Mouse (Mus musculus): Measurements from ENCODE around the gene Pdlim1. TPM values are rescaled to one million over a fixed set of nuclear protein-coding genes. Genes with fewer than 3 reads are reported as not detected.
A peak's percentile ranks its signal among the peaks of the same experiment; 100 is the strongest.
"Not testable (repeated sequence)": the region's sequence is repeated elsewhere in the genome, so short reads cannot be mapped to it uniquely, and the experiment has no call there.

Pdlim1 gene
- total and polyA plus RNA-seq, 2 experiments from 2014 or later = 2.8 to 6.6 TPM

DNA sequence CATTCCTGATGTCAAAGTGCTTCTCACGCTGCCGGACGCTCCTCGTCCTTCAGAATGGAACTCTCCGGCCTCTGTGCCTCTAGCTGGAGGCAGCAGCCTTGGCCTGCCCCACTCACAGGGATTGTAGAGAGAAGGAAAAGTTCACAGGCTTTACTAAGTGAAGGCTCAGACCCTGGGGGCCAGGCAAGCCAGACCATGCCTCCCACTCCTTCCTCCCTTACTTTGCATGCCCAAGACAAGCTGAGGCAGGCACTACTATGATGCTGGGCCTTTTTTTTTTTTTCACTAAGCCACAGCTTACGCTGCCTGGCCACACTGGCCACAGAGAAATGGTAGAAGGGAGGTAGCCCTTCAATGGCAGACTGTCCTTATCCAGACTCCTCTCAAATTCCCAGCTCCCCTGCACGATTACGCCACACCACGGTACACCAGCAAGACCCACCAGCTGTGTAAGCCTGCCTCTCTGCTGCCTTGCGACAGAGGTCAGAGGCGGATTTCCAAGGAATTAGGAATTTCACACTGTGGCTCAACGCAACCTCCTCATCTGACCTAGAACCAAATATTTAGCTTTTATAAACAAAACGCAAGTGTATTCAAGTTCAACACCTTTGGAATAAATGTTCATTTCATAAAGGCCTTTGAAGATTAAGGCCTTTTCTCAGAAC lies 40.4 kb downstream of the Pdlim1 start:
- Histone ChIP-seq H3K4me1 (ENCODE audit: insufficient read depth) (no peaks in the 10 kb centered on the region), H3K27me3 (ENCODE audit: insufficient read depth, low read length) (no peaks in the 10 kb centered on the region), H3K4me2 (ENCODE audit: low read depth) (no peak overlapping the region), H3K9me3 (ENCODE audit: low read length) (no peaks in the 10 kb centered on the region), H3K9ac (no peak overlapping the region), H3K27ac (ENCODE audit: low read depth, low read length) (no peak overlapping the region), H3K4me3 (ENCODE audit: low read depth, low read length) (no peak overlapping the region), H3K36me3 (ENCODE audit: insufficient read depth) (no peaks in the 10 kb centered on the region)
- WGBS = 85% methylated on average over 13 of the region's 13 CpGs
- DNase-seq = no peak
- ATAC-seq = no peak
- TF ChIP-seq CTCF (IDR thresholded peaks at IDR 0.05; ENCODE audit: low read depth) = no peak

DNA sequence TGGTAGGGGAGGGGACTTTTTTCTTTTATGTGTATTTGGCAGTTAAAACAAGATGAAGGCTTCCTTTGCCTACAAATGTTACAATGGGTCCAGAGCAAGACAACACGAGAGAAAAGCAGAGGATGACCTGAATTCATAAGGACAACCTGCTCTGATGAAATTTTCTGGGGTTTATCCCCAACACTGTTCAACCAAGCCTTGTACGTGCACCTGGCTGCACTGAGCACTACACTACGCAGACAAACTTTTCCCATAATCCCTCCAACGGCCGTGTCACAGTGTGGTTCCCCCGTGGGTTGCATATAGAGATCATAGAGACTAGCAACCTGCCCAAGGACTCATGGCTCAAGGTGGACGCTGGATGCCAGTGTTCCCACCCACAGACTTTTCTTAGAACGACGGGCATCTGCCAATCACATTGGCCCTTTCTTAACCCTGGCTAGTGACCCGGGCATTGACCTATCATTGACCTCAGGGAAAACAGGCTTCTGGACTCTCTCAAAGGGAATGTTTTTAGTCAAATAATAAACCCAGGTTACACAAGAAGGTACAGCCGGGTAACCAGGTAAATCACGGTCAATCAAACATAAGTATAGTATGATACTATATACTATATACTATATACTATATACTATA lies 45.0 kb downstream of the Pdlim1 start:
- TF ChIP-seq CTCF (IDR thresholded peaks at IDR 0.05; ENCODE audit: low read depth) = no peak
- 93% methylated on average over 12 of the region's 12 CpGs for WGBS
- H3K27me3 ChIP-seq (ENCODE audit: insufficient read depth, low read length) = no peaks in the 10 kb centered on the region
- no peaks in the 10 kb centered on the region for H3K4me1 ChIP-seq (ENCODE audit: insufficient read depth)
- ATAC-seq (no peak), DNase-seq (no peak)
- no peak overlapping the region for H3K4me2 ChIP-seq (ENCODE audit: low read depth)
- no peak overlapping the region for H3K9ac ChIP-seq
- H3K9me3 ChIP-seq (ENCODE audit: low read length) = no peaks in the 10 kb centered on the region
- no peaks in the 10 kb centered on the region for H3K36me3 ChIP-seq (ENCODE audit: insufficient read depth)
- H3K4me3 ChIP-seq (ENCODE audit: low read depth, low read length) = no peak overlapping the region
- no peak overlapping the region for H3K27ac ChIP-seq (ENCODE audit: low read depth, low read length)

DNA sequence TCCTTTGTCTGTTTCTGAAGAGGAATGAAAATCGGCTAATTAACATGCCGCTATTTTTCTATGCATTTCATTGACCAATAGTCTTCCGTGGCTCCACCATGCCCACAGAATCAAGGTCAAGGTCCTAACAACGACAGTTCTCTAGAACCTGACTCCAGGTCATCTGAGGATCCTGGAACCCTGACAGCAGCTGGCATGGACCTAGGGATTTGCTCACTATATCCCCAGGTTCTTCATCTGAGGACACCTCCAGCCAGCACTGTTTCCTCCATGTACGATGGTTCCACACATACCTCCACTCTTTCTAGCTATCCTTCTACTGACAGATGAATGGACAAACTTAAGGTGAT lies 45.9 kb downstream of the Pdlim1 start:
- Histone ChIP-seq H3K9ac (no peak overlapping the region), H3K4me3 (ENCODE audit: low read depth, low read length) (no peak overlapping the region), H3K36me3 (ENCODE audit: insufficient read depth) (no peaks in the 10 kb centered on the region), H3K27me3 (ENCODE audit: insufficient read depth, low read length) (no peaks in the 10 kb centered on the region), H3K4me1 (ENCODE audit: insufficient read depth) (no peaks in the 10 kb centered on the region), H3K27ac (ENCODE audit: low read depth, low read length) (no peak overlapping the region), H3K4me2 (ENCODE audit: low read depth) (no peak overlapping the region), H3K9me3 (ENCODE audit: low read length) (no peaks in the 10 kb centered on the region)
- WGBS = 64% methylated on average over 5 of the region's 5 CpGs
- no peak for DNase-seq
- TF ChIP-seq CTCF (IDR thresholded peaks at IDR 0.05; ENCODE audit: low read depth) = no peak
- no peak for ATAC-seq

DNA sequence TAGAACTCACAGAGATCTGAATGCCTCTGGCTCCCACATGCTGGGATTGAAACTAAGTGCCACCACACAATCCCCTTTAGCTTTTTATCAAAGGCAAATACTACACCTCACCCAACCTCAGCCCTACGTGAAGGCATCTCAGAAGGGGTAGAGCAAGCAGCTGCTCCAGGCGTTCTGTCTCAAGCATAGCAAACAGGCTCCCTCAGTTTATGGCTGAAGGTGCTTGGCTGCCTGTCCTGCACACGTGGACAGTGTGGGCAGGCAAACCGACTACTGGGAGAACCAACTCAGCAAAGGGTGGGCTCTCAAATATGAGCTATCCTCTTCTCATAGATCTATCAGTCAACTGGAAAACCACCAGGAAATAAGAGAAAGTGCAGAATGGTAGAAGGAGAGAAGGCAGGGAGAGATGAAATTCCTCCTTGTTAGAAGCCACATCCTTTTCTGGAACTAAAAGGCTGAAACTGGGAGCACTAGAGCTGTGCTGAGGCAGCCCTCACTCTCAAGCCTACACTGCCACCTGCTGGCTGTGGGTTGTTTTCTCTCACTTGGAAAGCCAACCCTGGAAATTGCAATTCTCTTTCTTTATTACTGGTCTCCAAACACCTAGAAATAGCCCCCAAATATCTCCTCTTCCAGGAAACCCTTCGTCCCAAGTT lies 46.4 kb downstream of the Pdlim1 start:
- Histone ChIP-seq H3K4me3 (ENCODE audit: low read depth, low read length) (no peak overlapping the region), H3K9me3 (ENCODE audit: low read length) (no peaks in the 10 kb centered on the region), H3K27me3 (ENCODE audit: insufficient read depth, low read length) (no peaks in the 10 kb centered on the region), H3K4me1 (ENCODE audit: insufficient read depth) (no peaks in the 10 kb centered on the region), H3K9ac (no peak overlapping the region), H3K36me3 (ENCODE audit: insufficient read depth) (no peaks in the 10 kb centered on the region), H3K4me2 (ENCODE audit: low read depth) (no peak overlapping the region), H3K27ac (ENCODE audit: low read depth, low read length) (no peak overlapping the region)
- peak; percentile 83 for ATAC-seq
- peak; percentile 87 for TF ChIP-seq CTCF (IDR thresholded peaks at IDR 0.05; ENCODE audit: low read depth)
- DNase-seq = peak; percentile 84
- WGBS = 72% methylated on average over 5 of the region's 5 CpGs

DNA sequence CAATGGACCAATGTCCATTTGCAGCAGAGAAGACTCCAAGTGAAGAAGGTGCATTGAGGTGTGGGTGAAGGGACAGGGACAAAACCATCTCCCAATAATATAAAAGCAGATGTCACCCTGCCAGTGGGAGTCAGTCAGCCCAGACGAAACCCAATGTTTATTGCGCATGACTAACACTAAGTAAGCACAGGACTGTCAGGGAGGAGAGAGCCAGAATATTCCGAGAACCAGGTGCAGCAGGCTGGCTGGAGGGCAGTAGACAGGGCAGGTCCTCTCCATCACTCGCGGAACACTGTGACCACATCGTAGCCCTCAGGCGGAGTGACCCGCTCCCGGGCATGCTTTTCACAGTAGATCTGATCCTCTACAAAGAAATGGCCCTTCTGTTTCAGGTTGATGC lies 49.3 kb downstream of the Pdlim1 start:
- not testable (repeated sequence) for DNase-seq; H3K27ac ChIP-seq (ENCODE audit: low read depth, low read length); H3K4me1 ChIP-seq (ENCODE audit: insufficient read depth); H3K36me3 ChIP-seq (ENCODE audit: insufficient read depth); H3K4me3 ChIP-seq (ENCODE audit: low read depth, low read length); H3K27me3 ChIP-seq (ENCODE audit: insufficient read depth, low read length); ATAC-seq; H3K9me3 ChIP-seq (ENCODE audit: low read length); H3K4me2 ChIP-seq (ENCODE audit: low read depth); H3K9ac ChIP-seq
- 95% methylated on average over 9 of the region's 9 CpGs for WGBS

DNA sequence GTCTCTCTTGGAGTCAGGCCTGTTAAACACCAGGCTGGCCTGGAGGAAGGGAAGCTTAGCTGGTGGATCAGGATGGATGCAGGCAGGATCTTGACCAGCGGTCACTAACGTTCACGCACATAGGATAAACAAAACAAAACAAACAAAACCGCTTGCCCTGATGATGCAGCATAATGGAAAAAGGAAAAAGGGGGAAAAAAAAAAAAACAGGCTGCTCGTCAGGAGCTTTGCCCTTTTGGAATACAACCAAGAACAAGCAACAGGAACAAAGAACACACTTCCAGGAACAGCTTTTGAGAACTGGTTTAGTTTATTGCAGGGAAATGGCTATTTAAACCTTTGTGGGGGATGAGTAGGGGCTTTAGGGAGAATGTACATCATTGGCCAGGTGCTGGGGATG lies 50.8 kb downstream of the Pdlim1 start:
- no peak for TF ChIP-seq CTCF (IDR thresholded peaks at IDR 0.05; ENCODE audit: low read depth)
- DNase-seq (no peak), ATAC-seq (no peak)
- Histone ChIP-seq H3K4me2 (ENCODE audit: low read depth) (no peak overlapping the region), H3K36me3 (ENCODE audit: insufficient read depth) (no peaks in the 10 kb centered on the region), H3K27me3 (ENCODE audit: insufficient read depth, low read length) (no peaks in the 10 kb centered on the region), H3K4me1 (ENCODE audit: insufficient read depth) (no peaks in the 10 kb centered on the region), H3K4me3 (ENCODE audit: low read depth, low read length) (no peak overlapping the region), H3K27ac (ENCODE audit: low read depth, low read length) (no peak overlapping the region), H3K9ac (no peak overlapping the region), H3K9me3 (ENCODE audit: low read length) (no peaks in the 10 kb centered on the region)
- WGBS = 62% methylated on average over 5 of the region's 5 CpGs

DNA sequence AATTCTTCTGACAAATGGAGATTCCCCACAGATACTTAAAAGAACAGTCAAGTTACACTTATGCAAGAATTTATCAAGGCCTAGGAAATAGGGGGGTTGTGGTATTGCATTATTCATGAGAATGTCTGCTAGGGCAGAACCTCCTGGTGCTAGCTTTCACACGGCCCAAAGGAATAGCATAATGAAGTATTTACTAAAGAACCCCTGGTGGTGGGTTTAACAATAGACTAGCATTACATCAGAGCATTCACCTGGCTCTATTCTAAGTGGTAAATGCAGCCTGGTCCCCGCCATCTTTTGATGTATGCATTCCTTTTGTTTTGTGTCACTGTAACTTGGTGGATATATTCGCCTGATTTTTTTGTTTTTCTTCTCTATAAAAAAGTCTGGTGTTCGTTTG lies 68.7 kb downstream of the Pdlim1 start:
- not testable (repeated sequence) for H3K9ac ChIP-seq; H3K9me3 ChIP-seq (ENCODE audit: low read length); H3K27ac ChIP-seq (ENCODE audit: low read depth, low read length); H3K4me1 ChIP-seq (ENCODE audit: insufficient read depth); DNase-seq; H3K27me3 ChIP-seq (ENCODE audit: insufficient read depth, low read length); H3K36me3 ChIP-seq (ENCODE audit: insufficient read depth); ATAC-seq; H3K4me2 ChIP-seq (ENCODE audit: low read depth); H3K4me3 ChIP-seq (ENCODE audit: low read depth, low read length)
- 12% methylated on average over 4 of the region's 4 CpGs for WGBS

Data from forebrain, postnatal 0 days (tissue).